Mouse (Mus musculus): Measurements from ENCODE around the gene Vps11. TPM values are rescaled to one million over a fixed set of nuclear protein-coding genes. Genes with fewer than 3 reads are reported as not detected.
A peak's percentile ranks its signal among the peaks of the same experiment; 100 is the strongest.
"Not testable (repeated sequence)": the region's sequence is repeated elsewhere in the genome, so short reads cannot be mapped to it uniquely, and the experiment has no call there.

The Vps11 gene
- total and polyA plus RNA-seq, 3 experiments = 13.9 to 15.5 (median 15.3) TPM

GRCm38 (mm10) chr9:44327926-44328325 is 33.5 kb downstream of the Vps11 start:
- H3K4me3 ChIP-seq = peak overlapping the region; percentile 86
- no peaks in the 10 kb centered on the region for H3K36me3 ChIP-seq (ENCODE audit: control insufficient read depth, insufficient read depth, low read length)
- 81% methylated on average over 5 of the region's 5 CpGs for WGBS
- H3K79me2 ChIP-seq (replicated peaks; ENCODE audit: control insufficient read depth, insufficient read depth, low read length) = no peaks in the 10 kb centered on the region
- TF ChIP-seq EP300 (IDR thresholded peaks at IDR 0.05; ENCODE audit: insufficient read depth, low read depth, low read length) (no peak), POLR2A (IDR thresholded peaks at IDR 0.05; ENCODE audit: insufficient read depth, low read depth, low read length) (no peak), CTCF (IDR thresholded peaks at IDR 0.05) (no peak)
- H3K4me1 ChIP-seq (ENCODE audit: control insufficient read depth, insufficient read depth, low read length) = peaks cover 3% of the 10 kb centered on the region
- intact Hi-C loops (cut with DNase I) = loop anchor here (2.0 kb wide), 1 partner anchor 23 kb away; the partner anchor contains the start of gene Hinfp
- H3K9ac ChIP-seq (ENCODE audit: low read depth, low read length) = peak overlapping the region; percentile 88; the same call in 1 of the 2 replicates
- no peaks in the 10 kb centered on the region for H3K27me3 ChIP-seq (ENCODE audit: control insufficient read depth, insufficient read depth, low read length)
- peak overlapping the region; percentile 95 for H3K27ac ChIP-seq
- no peak for DNase-seq

- H3K9ac ChIP-seq (ENCODE audit: low read depth, low read length) = peak overlapping the region; percentile 88
- intact Hi-C loops (cut with DNase I) = loop anchor here (2.0 kb wide), 1 partner anchor 22 kb away; the partner anchor contains the start of gene Hinfp
- peak; percentile 66 to 72 for DNase-seq
- H3K4me3 ChIP-seq = peak overlapping the region; percentile 86
- no peaks in the 10 kb centered on the region for H3K27me3 ChIP-seq (ENCODE audit: control insufficient read depth, insufficient read depth, low read length)
- no peak for TF ChIP-seq CTCF (IDR thresholded peaks at IDR 0.05)
- 0 out of 2 replicates have a peak, but pooled peaks have one; percentile 39 for TF ChIP-seq POLR2A (IDR thresholded peaks at IDR 0.05; ENCODE audit: insufficient read depth, low read depth, low read length)
- TF ChIP-seq EP300 (IDR thresholded peaks at IDR 0.05; ENCODE audit: insufficient read depth, low read depth, low read length) = 0 out of 2 replicates have a peak, but pooled peaks have one; percentile 27
- H3K36me3 ChIP-seq (ENCODE audit: control insufficient read depth, insufficient read depth, low read length) = no peaks in the 10 kb centered on the region
- peaks cover 3% of the 10 kb centered on the region for H3K4me1 ChIP-seq (ENCODE audit: control insufficient read depth, insufficient read depth, low read length)
- WGBS = 1% methylated on average over 22 of the region's 22 CpGs
- H3K27ac ChIP-seq = peak overlapping the region; percentile 95
- no peaks in the 10 kb centered on the region for H3K79me2 ChIP-seq (replicated peaks; ENCODE audit: control insufficient read depth, insufficient read depth, low read length)
Observed at GRCm38 (mm10) chr9:44327064-44327711, 34.3 kb downstream of the Vps11 start.

GRCm38 (mm10) chr9:44326371-44327063 is 35.0 kb downstream of the Vps11 start:
- WGBS = under 1% methylated on average over 38 of the region's 38 CpGs
- peak; percentile 82 to 90 for DNase-seq
- H3K9ac ChIP-seq (ENCODE audit: low read depth, low read length) = peak overlapping the region; percentile 88
- H3K4me3 ChIP-seq = peak overlapping the region; percentile 86
- H3K27me3 ChIP-seq (ENCODE audit: control insufficient read depth, insufficient read depth, low read length) = no peaks in the 10 kb centered on the region
- H3K27ac ChIP-seq = peak overlapping the region; percentile 95
- peak; percentile 79 for TF ChIP-seq POLR2A (IDR thresholded peaks at IDR 0.05; ENCODE audit: insufficient read depth, low read depth, low read length)
- no peak for TF ChIP-seq CTCF (IDR thresholded peaks at IDR 0.05)
- TF ChIP-seq EP300 (IDR thresholded peaks at IDR 0.05; ENCODE audit: insufficient read depth, low read depth, low read length) = 0 out of 2 replicates have a peak, but pooled peaks have one; percentile 50
- intact Hi-C loops (cut with DNase I) = loop anchor here (2.0 kb wide), 1 partner anchor 22 kb away; the partner anchor contains the start of gene Hinfp
- no peaks in the 10 kb centered on the region for H3K79me2 ChIP-seq (replicated peaks; ENCODE audit: control insufficient read depth, insufficient read depth, low read length)
- H3K4me1 ChIP-seq (ENCODE audit: control insufficient read depth, insufficient read depth, low read length) = peaks cover 3% of the 10 kb centered on the region
- no peaks in the 10 kb centered on the region for H3K36me3 ChIP-seq (ENCODE audit: control insufficient read depth, insufficient read depth, low read length)

GRCm38 (mm10) chr9:44325768-44326370 is 35.6 kb downstream of the Vps11 start, which contains the start of gene Dpagt1:
Gene Dpagt1 (plus strand): TSS chr9:44326019.
- WGBS = 2% methylated on average over 12 of the region's 12 CpGs
- Histone ChIP-seq H3K27me3 (ENCODE audit: control insufficient read depth, insufficient read depth, low read length) (no peaks in the 10 kb centered on the region), H3K4me3 (peak within 1 kb of the TSS; percentile 86), H3K27ac (peak within 1 kb of the TSS; percentile 95), H3K4me1 (ENCODE audit: control insufficient read depth, insufficient read depth, low read length) (peaks cover 4% of the 10 kb centered on the region), H3K79me2 (replicated peaks; ENCODE audit: control insufficient read depth, insufficient read depth, low read length) (no peaks in the 10 kb centered on the region), H3K9ac (ENCODE audit: low read depth, low read length) (peak within 1 kb of the TSS; percentile 88), H3K36me3 (ENCODE audit: control insufficient read depth, insufficient read depth, low read length) (no peaks in the 10 kb centered on the region)
- intact Hi-C loops (cut with DNase I) = loop anchor here (2.0 kb wide), 1 partner anchor 21 kb away; the partner anchor contains the start of gene Hinfp
- no peak for DNase-seq
- TF ChIP-seq EP300 (IDR thresholded peaks at IDR 0.05; ENCODE audit: insufficient read depth, low read depth, low read length) = no peak
- no peak for TF ChIP-seq CTCF (IDR thresholded peaks at IDR 0.05)
- TF ChIP-seq POLR2A (IDR thresholded peaks at IDR 0.05; ENCODE audit: insufficient read depth, low read depth, low read length) = no peak

- peak overlapping the region; percentile 95 for H3K27ac ChIP-seq
- H3K79me2 ChIP-seq (replicated peaks; ENCODE audit: control insufficient read depth, insufficient read depth, low read length); H3K9ac ChIP-seq (ENCODE audit: low read depth, low read length); H3K4me3 ChIP-seq; H3K36me3 ChIP-seq (ENCODE audit: control insufficient read depth, insufficient read depth, low read length); intact Hi-C loops (cut with DNase I); H3K27me3 ChIP-seq (ENCODE audit: control insufficient read depth, insufficient read depth, low read length); H3K4me1 ChIP-seq (ENCODE audit: control insufficient read depth, insufficient read depth, low read length); DNase-seq: not testable (repeated sequence)
- 59% methylated on average over 7 of the region's 8 CpGs for whole genome bisulfite sequencing
Observed at GRCm38 (mm10) chr9:44325032-44325767, 36.3 kb downstream of the Vps11 start.

Measured in heart, adult 2 months (tissue).